Mouse (Mus musculus): ENCODE results near the gene Lmtk3. TPM values are rescaled to one million over a fixed set of nuclear protein-coding genes. Genes with fewer than 3 reads are reported as not detected.

Gene Lmtk3
- polyA plus RNA-seq, 1 experiment: 198 TPM

GRCm38 (mm10) chr7:45782271-45782670, 1.3 kb upstream of the Lmtk3 start:
- no peak for DNase-seq (ENCODE audit: extremely low spot score in 1 of 2, low spot score in 1 of 2)

DNA sequence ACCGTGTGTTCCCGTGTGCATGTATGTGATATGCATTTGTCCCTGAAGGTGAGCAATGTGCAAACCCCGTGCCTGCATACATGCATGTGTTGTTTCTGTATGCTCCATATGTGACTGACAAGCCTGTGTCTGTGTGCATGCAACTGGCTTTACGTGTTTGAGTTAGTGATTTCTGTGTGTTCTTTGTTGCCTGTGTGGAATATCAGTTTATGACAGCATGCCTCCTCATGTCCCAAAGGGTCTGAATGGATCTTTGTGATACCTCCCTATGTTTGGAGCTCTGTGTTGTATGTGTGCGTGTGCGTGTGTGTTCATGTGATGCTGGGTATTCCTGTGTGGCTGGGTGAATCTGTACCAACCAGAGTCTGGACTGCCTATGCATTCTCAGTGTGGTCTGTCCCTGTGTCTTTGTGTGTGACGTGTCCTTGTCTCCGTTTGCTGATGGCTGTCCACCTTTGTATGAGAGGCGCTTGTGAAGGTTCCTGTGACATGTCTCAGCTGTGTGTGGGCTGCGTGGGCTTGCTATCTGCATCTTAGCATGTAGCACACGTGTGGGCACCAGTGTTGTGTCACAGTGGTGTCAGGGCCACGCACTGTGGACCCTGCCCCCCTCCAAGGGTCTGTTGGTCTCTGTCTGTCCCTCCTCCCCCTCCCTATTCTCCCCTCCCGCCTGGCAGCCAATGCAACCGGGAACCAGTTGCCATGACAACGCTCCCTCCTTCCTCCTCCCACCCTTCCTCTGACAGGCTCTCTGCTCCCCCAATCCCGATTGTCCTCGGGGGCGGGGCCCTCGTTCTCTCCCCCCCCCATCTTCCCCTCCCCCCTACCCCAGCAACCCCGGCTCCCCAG, 1.2 kb downstream of the Lmtk3 start, which contains the start of gene Sult2b1:
Gene Sult2b1, minus strand, starts transcription at position 146 of the 849 bp plus-strand sequence.
- peak; percentile 92 to 96 for DNase-seq (ENCODE audit: extremely low spot score in 1 of 2, low spot score in 1 of 2)

DNA sequence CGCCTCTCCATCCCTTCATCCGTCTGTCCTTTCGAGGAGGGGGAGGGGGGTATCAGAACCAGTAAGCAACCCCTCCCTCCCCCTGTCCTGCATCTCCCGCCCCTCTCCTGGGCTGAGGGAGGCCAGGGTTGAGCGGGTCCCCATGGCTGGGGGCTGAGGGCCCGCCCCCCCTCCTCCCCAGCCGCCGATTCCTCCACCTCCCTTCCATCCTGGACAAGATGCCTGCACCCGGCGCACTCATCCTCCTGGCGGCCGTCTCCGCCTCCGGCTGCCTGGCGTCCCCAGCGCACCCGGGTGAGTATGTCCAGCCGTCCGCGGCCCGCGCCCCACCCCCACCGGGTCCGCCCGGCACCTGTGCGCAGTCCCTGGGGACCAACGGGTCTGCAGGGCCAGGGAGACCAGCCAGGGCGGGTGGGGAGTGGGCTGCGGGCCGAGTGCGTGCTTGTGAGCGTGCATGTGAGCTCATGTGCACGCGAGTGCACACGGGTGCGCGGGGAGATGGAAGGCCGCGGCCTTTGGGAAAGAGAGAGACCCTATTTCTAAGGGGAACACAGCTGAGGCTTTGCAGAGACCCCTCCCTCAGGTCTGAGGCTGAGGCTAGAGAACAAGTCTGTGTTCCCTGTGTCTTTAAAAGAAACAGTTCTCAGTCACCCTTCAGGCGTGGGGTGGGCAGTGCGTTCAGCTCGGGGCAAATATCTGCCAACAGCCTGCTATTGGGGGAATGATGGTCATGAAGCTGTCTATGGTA, 2.0 kb downstream of the Lmtk3 start:
- DNase-seq (ENCODE audit: extremely low spot score in 1 of 2, low spot score in 1 of 2): no peak

DNA sequence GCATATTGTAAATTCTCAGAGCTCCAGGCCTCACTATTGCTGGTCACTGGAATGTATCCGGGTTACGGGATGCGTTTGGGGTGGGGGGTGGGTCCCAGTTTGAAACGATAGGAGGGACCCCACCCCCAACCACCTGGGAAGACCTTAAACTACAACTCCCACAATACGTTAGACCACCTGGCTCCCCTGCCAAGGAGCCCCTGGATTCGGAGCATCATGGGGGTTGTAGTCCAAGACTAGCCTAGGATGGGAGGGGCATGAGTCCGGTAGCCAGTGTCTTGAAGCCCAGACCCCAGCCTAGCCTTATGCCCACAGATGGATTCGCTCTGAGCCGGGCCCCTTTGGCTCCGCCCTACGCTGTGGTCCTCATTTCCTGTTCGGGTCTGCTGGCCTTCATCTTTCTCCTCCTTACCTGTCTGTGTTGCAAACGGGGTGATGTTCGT, 2.6 kb downstream of the Lmtk3 start:
- DNase-seq (ENCODE audit: extremely low spot score in 1 of 2, low spot score in 1 of 2): no peak

DNA sequence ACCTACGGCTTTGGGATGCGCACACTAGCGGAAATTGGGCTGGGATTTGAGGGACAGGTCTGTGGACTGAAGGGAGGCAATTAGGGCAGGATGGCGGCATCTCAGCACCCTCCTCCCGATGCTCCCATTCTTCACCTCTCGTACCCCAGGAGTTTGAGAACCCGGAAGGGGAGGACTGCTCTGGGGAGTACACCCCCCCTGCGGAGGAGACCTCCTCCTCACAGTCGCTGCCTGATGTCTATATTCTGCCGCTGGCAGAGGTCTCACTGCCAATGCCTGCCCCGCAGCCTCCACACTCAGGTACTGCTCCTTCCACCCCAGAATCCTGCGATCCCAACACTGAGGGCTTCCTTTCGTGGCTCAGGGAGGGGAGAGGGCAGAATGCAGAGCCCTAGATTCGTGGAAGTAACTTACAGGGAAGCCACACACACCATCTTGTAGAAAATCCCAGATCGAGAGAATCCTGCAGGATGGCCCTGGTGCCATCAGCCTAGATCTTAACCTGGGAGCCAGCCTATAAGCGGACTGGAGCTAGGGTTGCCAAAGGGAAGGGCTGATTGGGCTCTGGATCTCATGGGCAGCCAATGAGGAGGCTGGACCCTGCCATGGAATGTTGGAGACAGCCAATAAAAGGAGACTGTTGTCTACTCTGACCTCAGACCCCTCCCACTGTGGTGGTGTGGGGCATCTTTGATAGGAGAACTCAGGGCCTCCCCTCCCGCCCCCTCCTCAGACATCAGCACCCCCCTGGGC, 3.3 kb downstream of the Lmtk3 start:
- DNase-seq (ENCODE audit: extremely low spot score in 1 of 2, low spot score in 1 of 2): peak; percentile 76 to 77

- no peak for DNase-seq (ENCODE audit: extremely low spot score in 1 of 2, low spot score in 1 of 2)
Measured at GRCm38 (mm10) chr7:45787642-45788041, 4.1 kb downstream of the Lmtk3 start.

DNA sequence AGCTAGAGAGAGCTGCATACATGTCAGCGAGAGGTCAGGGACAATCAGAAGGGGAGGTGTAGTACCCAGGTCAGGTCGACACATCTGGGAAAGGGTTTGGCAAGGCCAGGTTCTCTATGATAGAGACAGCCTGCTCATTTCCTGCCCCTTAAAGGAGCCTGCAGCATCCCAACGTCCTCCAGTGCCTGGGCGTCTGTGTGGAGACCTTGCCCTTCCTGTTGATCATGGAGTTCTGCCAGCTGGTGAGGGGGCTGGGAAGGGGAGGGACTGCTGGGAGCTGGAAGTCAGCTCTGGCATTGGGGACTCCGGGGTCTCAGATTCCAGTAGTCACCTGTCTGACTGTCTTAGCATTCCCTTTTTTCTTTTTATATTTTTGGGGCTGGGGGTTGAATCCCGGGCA, 7.2 kb downstream of the Lmtk3 start:
- DNase-seq (ENCODE audit: extremely low spot score in 1 of 2, low spot score in 1 of 2): no peak

- no peak for DNase-seq (ENCODE audit: extremely low spot score in 1 of 2, low spot score in 1 of 2)
Measured at GRCm38 (mm10) chr7:45791756-45792490, 8.4 kb downstream of the Lmtk3 start.

- DNase-seq (ENCODE audit: extremely low spot score in 1 of 2, low spot score in 1 of 2): no peak
Measured at GRCm38 (mm10) chr7:45793240-45793639, 9.7 kb downstream of the Lmtk3 start.

DNA sequence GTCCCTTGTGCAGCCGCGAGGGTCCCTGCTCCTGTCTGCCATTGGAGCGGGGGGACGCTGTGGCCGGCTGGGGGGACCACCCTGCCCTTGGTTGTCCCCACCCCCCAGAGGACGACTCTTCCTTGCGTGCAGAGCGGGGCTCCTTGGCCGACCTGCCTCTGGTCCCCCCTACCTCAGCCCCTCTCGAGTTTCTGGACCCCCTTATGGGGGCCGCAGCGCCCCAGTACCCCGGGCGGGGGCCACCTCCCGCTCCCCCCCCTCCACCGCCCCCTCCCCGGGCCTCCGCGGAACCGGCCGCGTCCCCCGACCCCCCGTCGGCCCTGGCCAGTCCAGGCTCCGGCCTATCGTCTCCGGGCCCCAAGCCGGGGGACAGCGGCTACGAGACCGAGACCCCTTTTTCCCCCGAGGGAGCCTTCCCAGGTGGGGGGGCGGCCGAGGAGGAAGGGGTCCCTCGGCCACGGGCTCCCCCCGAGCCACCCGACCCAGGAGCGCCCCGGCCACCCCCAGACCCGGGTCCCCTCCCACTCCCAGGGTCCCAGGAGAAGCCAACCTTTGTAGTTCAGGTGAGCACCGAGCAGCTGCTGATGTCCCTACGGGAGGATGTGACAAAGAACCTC, 10.5 kb downstream of the Lmtk3 start:
- DNase-seq (ENCODE audit: extremely low spot score in 1 of 2, low spot score in 1 of 2): no peak

DNA sequence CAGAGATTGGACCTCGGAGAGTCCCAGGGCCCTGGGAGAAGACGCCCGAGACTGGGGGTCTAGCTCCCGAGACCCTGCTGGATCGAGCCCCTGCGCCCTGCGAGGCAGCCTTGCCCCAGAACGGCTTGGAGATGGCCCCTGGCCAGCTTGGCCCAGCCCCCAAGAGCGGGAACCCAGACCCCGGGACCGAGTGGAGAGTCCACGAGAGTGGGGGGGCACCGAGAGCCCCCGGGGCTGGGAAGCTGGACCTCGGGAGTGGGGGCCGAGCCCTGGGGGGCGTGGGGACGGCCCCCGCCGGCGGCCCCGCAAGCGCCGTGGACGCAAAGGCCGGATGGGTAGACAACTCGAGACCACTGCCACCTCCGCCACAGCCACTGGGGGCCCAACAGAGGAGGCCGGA, 11.4 kb downstream of the Lmtk3 start:
- no peak for DNase-seq (ENCODE audit: extremely low spot score in 1 of 2, low spot score in 1 of 2)

- DNase-seq (ENCODE audit: extremely low spot score in 1 of 2, low spot score in 1 of 2): no peak
Measured at GRCm38 (mm10) chr7:45796950-45797349, 13.4 kb downstream of the Lmtk3 start.

GRCm38 (mm10) chr7:45797661-45798510, 14.3 kb downstream of the Lmtk3 start:
- no peak for DNase-seq (ENCODE audit: extremely low spot score in 1 of 2, low spot score in 1 of 2)

DNA sequence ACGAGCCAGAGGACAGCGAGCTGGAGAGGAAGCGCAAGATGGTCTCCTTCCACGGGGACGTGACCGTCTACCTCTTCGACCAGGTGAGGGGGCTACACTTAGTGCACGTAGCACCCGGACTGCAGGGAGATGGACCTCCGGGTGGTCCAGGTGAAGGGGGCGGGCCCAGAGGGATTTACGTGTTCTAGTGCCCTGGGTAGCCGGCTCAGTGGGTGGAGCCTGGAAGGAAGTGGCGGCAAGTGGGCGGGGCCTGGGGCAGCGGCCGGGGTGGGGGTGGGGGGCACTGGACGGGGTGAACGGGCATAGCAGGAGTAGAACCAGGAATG, 14.9 kb downstream of the Lmtk3 start:
- DNase-seq (ENCODE audit: extremely low spot score in 1 of 2, low spot score in 1 of 2): no peak

GRCm38 (mm10) chr7:45798931-45799330, 15.4 kb downstream of the Lmtk3 start:
- no peak for DNase-seq (ENCODE audit: extremely low spot score in 1 of 2, low spot score in 1 of 2)

DNA sequence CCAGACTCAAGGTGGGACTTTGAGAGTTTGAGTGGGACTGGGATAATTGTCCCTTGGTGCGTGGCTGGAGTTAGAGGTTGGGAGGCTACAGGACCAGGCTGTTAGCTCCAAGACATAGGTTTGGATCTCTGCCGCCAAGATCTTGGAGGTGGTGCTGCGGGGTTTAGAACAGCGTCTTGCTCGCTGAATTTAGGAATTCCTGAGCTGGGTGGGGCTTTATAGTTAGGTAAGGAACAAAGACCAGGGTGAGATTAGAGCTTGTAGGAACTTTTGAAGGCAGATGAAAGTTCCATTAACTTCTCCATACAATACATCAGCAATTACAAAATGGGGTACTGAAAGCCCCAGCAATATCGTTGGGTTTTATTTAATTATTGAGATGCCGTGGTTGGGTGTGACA, 16.5 kb downstream of the Lmtk3 start:
- DNase-seq (ENCODE audit: extremely low spot score in 1 of 2, low spot score in 1 of 2): no peak

DNA sequence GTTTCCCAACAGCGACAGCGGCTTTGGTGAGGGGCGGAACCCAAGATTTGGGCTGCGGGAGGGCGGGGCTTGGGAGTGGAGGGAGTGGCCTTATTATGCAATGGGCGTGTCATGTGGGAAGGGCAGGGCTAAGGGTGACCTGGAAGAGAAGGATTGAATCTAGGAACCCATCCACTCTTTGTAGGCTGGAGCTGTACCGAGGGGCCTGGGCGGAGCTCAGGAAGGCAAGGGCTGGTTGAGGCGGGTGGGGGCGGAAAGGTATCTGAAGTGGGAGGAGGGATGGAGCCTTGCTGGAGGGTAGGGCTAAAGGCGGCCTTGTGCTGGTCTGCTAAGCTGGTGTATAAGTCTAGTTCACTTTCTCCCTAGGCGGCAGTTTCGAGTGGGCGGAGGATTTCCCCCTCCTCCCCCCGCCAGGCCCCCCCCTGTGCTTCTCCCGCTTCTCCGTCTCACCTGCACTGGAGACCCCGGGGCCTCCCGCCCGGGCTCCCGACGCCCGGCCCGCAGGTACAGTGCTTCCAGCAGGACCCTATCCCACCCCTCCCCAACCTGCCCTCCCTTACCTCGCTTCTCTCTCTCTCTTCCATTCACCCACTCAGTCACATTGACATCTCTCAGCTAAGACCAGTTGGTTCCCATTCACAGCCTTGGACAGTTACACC, 17.1 kb downstream of the Lmtk3 start:
- no peak for DNase-seq (ENCODE audit: extremely low spot score in 1 of 2, low spot score in 1 of 2)

DNA sequence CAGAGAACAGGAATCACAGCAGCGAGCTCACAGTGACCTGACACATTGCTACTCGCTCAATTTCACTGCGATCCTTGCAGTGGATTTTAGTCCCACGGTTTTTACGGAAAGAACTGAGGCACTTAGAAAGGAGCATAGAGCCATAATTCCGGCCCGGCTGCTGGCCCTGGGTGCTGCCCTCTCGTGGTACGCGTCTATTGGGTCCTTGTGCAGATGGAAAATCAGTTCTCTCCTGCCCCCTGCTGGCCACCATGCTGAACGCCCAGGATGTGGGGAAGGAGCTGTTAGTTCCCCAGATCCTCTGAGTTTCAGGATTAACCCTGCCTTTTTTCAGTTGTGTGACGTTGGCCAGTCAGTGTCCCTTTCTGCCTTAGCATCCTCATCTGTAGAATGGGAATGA, 17.8 kb downstream of the Lmtk3 start:
- DNase-seq (ENCODE audit: extremely low spot score in 1 of 2, low spot score in 1 of 2): peak; percentile 88 to 97

DNA sequence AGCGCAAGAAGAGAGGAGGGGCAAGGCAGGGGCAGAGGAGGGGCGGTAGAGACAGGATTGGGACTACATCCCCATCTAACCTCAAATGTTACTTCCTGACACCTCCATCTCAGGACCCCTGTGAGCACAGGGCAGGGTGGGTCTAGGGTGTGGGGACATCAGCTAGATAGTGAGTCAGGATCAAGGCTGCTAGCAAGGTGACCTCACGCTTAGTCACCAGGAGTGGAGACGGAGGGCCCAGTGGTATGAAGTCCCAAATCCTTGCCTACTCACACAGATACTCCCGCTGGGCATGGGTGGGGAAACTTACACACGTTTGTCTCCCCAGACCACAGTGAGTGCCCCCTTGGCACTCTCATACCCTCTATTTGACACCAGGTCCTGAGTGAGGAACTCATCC, 19.0 kb downstream of the Lmtk3 start:
- no peak for DNase-seq (ENCODE audit: extremely low spot score in 1 of 2, low spot score in 1 of 2)
